Mouse (Mus musculus) kidney, postnatal 36 days (tissue): ENCODE data around the gene Hoxb3.

Source experiments
- DNase-seq, 2 experiments: peaks; one replicate each; pipeline ENCODE4 v3.0.0; 2021 to 2022; ENCODE audit warnings: mixed read lengths in 2 of 2

The Hoxb3 gene

DNA sequence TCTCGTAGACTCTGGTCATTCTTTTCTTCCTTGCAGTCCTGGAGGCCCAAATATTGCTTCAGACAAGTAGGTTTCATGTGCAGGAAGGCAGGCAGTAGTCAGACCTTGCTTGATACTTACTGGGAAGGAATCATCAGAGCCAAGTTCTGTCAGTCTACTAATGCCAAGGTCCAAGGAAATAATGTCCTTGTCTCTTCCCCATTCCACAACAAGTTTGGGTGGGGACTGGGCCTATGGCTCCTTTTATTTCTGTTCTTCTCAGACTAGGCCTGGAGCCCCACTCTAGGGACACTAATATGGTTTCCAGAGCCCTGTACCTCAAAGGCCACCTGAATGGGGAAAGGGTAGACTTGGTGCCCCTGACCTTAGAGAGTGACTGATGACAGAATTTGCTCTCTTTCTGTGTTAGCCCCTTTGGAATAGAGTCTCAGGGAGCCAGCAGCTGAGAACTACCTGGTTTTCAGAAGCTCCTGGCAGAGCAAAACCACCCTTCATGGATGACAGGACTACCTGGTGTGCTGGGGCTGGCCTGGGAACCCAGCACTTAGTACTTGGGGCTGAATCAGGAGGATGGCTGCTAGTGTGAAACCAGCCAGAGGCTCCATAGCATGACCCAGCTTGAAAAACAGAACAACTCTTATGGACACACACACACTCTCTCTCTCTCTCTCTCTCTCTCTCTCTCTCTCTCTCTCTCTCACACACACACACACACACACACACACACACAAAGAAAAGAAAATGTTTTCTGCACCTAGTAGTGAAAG lies 34.5 kb upstream of the Hoxb3 start:
- DNase-seq: no peak

DNA sequence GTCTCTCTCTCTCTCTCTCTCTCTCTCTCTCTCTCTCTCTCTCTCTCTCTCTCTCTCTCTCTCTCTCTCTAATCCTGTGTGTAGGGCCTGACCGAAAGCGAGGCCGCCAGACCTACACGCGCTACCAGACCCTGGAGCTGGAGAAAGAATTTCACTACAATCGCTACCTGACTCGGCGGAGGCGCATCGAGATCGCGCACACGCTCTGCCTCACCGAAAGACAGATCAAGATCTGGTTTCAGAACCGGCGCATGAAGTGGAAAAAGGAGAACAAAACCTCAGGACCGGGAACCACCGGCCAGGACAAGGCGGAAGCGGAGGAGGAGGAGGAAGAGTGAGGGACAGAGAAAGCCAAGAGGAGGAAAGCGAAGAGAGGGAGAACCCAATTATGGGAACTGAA lies 33.8 kb upstream of the Hoxb3 start:
- peak in 1 of 2 experiments; percentile 55 for DNase-seq

DNA sequence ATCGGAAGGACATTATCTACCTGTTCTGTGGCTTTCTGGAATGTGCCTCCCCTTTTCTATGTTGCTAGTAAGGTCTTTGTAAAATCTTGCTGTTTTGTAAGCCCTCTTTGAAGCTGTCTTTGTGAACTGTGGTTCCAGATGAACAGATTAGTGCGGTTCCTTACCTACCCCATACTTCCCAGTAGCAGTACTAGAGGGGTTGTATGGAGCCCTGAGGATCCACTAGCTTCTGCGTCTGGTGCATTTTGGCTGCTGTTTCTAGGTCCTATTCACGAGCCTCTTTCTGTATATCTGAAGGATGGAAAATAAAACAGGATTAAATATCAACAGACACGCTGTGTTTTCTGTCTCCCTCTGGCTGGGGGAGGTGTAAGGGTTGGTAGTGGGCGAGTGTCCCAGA lies 33.3 kb upstream of the Hoxb3 start:
- DNase-seq: no peak

DNA sequence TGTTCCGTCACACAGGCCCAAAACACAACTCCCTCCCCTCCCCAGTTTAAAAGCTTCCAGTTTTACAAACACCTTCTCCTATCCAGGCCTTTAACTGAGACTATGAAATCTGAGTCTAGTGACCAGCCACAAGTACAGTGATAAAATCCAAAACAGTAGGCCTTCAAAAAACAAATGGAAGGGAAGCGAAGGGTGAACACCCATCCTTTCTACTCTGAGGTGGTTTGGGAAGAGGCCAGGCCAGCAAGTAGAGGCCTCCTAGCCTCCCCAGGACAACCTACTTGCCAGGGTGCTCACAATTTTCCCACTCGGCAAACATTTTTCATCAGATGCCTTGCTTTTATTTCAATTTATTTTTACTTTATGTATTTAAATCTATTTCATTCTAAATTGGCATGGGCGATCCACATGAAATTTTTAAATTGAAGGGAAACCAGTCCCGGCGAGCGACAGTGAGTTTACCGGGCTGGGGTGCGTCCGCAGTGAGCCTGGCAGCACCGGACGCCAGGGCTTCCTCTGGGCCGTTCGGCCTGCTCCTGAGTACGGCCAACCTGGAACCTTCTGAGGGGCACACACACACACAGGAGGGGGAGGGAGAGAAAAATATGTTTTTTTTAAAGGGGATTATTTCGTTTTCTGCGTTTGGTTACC lies 32.3 kb upstream of the Hoxb3 start:
- DNase-seq: peak in 1 of 2 experiments; percentile 60

DNA sequence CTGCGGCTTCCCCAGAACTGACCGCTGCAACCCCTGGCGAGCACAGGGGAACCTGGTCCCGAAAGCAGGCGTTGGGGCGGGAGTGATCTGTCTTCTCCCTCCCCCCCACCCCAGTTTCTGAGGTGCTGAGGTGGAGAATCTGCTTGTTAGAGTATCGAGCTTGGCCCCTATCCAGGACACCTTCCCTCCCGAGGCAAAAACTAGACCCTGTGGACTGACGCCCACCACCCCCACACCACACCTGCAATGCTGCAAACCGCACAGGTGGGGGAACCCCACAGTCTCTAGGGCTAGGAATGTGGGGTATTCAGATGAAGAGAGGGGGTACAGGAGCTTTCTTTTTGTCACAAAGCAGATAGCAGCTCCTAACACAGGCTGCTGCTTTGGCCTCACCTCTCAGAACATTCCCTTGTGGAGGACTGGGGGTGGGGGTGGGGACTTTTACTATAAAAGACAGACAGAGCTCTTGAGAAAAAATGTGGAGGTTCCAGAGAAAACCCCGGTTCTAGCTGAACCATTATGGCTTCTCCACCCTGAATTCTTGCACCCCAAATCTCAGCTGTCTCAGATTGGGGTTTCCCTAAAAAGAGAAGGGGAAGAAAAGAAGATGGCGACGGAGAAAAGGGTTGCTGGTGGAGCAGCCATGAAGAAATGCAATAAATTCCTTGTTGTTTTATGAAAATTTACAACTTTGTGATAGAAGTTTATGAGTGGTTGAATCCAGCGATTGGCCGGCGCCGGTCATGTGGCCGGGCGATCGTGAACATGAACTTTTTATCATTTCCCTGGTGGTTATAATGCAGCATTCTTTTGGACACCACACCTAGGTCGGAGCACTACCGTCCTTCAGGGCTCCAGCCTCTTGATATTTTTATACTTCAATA lies 31.2 kb upstream of the Hoxb3 start, which contains the start of gene Hoxb6:
Gene Hoxb6, plus strand, starts transcription at position 796 of the 884 bp plus-strand sequence.
- DNase-seq: peak; percentile 88 to 90

DNA sequence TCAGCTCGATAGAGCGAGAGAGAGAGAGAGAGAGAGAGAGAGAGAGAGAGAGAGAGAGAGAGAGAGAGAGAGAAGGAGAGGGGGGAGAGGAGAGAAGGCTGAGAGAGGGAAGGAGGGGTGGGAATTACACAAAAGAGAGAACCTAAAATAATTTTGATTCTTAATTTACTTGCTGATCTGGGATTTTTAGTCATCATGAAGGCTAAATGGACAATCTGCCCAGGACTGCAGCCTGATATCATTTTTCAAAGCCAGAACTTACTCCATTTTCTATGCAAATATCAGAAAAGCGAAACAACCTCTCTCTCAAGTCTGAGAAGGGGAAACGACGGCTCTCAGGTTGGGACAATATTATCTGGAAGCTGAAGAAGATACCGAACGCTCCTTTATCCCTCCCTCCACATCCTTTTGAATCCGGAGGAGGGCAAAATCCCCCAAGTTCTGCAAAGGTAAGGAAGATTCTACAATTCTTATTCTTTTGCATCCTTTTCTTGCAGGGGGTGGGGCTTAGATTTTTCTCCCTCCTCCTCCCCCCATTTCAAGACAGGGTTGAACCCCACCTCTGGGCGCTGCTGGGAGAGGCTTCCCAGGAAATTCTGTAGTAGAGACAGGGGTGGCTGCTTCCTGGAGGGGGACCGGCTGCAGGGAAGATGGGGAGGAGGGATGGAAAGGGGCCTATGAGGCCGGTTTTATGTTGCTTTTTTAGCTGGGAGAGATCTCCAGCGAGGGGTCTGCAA lies 30.4 kb upstream of the Hoxb3 start:
- DNase-seq: peak in 1 of 2 experiments; percentile 65

DNA sequence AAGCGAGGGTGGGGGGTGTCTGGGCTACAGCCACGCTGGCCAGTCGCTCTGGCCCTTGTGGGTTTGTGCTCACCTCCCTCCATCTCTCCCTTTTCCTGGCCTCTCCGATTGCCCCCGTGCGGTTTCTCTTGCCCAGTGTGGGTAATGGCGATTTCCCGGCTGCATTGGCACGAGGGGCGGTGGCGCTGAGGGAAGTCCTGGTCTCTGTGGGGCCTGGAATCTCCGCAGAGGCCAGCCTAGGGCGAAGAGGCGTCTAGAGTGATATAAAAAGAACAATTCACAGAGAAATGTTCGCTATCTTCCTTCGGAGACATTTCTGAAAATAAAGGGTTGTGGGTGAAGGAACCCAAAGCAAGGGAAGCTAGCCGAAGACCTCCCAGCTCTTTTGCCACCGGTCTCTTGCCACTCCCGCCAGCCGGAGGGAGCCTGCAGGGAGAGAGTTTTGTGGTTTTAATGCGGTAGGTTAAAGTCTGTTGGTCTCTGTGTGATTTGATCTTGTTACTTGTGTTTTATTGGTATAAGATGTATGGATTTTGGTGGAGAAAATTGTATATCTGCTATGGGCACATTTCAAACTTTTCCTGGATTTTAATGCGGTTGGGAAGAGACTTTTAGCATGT lies 29.7 kb upstream of the Hoxb3 start:
- DNase-seq: peak in 1 of 2 experiments; percentile 74

DNA sequence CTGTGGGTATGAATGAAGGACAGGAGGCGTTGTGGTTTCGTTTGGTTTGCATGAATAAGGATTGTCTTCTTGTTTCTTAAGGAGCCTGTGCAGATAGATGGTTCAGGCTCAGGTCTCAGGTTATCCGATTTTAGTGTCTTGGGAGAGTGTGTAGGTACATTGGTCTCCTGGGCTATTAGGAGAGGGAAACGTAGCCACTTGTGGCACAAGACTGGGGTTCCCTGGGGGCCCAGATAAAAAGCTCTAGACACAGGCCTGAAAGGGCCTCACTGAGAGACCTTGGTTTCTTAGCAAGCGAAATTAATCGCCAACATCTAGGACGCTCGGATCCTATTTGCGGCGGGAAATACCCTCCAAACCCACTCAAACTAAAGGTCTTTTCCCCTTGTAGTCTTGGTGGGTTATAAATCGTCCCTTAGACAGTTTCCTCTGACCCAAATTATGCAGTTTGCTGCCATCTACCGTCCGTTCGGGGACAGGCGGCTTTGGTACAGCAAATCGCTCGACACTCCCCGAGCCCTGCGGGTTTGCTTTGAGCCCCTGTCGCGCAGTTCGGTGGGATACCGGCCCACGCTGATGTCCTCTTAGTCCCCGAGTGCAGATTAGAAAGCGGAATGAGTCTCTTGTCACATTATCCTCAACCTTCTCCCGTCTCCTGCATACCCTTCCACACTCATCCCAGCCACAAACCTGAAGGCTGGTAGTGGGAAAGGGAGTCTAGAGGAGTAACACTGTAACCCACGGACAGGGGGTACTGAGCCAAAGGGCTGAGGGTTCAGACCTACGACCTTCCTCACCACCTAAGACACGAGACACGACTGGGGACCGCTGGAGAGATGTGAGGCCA lies 28.7 kb upstream of the Hoxb3 start:
- DNase-seq: peak; percentile 93 to 95

DNA sequence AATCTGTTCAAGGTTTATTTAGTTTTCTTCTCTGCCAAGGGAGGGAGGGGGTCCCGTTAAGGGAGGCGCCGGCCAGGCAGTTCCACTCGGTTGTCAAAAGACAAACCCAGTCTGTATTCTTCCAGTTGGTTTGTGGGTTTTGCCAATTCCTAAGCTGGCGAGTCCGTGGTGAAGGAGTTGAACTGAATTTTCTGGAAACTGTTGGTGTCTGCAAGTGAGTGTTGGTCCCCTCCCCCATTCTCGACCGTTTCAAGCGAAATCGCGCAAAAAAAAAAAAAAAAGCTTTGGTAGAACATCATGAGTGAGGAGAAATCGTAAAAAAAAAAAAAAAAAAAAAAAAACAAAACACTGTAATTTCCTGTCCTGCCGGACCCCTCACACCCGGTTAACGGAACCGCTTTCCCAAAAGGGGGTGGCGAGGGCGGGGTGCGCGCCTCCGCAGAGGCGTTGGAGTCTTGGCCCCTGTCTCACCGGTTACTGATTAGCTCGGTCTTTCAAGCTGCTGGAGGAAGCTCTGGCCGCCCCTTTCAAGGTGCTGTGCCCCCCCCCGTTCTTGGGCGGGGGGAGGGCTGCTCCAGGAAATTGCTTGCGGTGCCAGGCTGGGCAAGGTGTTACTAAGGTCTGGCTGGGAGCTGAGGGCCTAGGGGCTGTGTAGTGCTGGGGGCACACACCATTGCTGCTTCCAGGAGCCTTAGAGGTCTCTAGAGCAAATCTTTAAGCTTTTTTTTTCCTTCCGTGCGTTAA lies 27.9 kb upstream of the Hoxb3 start:
- DNase-seq: peak; percentile 92 to 94

DNA sequence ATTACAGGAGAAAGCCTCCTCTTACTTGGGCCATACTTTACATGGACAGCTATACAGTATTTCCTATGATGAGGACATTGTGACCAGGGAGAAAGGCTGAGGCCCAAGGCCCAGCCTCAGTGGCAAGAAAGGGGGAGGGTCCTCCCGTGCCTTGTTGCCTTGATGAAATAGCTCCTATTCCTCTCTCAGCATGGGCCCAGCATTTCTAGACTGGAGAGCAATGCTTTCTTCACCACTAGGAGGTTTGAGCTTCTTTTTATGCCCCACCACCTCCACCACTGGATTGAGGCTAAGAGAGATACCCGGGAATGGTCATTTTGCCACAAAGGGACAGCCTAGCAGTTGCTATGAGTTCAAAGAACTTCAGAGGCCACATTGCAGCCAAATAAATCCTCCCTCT lies 26.1 kb upstream of the Hoxb3 start:
- DNase-seq: no peak

DNA sequence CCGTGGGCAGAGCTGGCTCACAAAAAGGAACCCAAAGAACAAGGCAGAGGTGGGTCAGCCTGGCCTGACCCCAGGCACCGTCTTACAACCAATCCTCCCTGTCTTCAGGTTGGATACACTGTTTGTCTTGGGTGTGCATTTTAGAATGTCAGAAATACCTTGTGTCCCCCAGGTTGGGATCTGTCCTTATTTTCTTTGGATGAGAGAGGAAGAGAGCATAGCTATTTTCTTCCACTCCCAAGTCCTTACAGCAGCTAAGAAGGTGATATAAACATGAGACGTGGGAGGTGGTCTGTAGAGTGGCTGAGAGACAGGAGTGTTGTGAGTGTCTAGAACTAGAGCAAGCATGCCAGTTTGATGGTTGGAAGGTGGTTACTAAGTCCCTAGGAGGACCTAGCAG lies 25.7 kb upstream of the Hoxb3 start:
- DNase-seq: no peak

DNA sequence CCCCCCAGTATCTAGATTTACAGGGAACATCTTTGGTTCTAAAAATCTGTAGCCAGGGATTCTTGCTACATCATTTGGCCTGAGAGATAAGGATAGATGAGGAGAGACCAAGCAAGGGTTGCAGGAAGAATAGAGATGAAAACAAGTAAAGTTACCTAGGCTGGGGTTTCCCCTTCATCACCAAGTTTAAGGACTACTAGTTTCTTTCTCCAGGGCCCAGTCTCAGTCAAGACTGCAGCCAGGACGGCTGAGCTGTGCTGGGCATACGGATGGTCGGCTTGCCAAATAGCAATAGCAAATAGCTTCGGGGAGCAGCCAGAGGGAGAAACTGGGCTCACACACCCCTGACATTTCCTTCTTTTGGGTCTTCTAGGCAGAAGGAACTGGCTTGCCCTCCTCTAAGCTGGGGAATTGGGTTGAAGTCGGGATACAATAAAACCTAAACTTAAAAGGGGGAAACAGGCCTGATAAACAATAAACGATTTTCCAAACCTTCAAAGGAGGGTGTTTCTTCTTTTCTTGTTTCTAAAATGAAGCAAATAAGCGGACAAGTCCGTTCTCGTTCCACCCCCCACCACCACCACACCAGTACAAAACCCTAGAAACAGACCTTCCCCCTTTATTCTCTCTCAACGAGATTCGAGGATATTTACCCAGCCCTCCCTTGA lies 25.0 kb upstream of the Hoxb3 start:
- no peak for DNase-seq

DNA sequence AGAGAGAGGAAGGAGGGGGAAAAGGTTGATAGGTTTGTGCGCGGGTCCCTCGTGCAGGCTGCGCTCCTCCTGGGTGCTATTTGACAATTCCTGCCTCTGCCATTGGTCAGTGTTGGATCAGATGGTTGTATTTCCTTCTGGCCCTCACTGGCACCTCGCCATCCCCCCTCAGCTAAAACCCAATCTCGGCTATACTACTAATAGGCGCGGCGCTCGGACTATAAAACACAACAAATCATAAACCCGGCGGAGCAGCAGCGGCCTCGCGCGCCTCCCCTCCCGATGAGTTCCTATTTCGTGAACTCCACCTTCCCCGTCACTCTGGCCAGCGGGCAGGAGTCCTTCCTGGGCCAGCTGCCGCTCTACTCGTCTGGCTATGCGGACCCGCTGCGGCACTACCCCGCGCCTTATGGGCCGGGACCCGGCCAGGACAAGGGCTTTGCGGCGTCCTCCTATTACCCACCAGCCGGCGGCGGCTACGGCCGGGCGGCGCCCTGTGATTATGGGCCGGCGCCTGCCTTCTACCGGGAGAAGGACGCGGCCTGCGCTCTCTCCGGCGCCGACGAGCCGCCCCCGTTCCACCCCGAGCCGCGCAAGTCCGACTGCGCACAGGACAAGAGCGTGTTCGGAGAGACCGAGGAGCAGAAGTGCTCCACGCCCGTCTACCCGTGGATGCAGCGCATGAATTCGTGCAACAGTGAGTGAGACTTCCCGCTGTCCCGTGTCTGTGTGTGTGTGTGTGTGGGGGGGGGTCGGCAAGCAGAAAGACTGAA lies 24.0 kb upstream of the Hoxb3 start:
- DNase-seq: peak; percentile 93 to 94

DNA sequence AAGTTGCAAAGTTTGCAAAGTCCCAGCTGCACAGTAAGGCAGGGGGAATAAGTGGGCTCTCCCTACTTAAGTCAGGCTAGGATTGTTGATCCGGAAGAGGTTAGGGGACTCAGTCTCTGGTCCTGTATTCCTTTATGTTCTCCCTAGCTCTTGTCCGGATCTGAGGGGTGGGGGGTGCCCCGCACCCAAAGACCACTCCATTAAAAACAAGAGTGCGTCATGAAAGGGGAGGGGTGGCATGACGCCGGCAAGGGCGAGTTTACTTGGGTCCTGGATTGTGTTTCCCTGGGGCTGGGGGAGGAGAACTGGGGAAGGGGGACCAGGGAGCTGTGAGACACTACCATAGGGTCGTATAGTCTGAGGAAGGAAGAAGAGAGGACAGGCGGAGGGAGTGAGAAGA lies 23.3 kb upstream of the Hoxb3 start:
- DNase-seq: no peak

DNA sequence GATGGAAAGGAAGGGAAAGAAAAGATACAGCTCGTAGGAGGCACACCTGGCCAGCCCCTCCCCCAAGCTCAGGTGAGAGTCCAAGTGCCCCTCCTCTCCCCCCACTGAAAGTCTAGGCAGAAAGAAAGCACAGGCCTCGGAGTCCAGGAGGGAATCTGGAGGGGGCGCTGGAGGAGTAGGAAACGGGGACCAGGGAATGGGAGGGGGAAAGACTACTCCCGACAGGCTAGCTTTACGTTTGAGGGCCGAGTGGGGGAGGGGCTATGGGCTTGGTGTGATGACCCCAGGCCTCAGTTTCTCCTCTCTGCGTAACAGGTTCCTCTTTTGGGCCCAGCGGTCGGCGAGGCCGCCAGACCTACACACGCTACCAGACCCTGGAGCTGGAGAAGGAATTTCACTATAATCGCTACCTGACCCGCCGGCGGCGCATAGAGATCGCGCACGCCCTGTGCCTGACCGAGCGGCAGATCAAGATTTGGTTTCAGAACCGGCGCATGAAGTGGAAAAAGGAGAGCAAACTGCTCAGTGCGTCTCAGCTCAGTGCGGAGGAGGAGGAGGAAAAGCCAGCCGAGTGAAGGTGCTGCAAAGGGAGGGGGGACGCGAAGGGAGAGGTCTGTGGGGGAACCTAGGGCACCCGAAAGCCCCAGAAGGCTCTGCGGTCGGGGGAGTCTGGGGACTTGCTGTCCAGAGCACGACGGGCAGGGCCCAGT lies 22.6 kb upstream of the Hoxb3 start:
- DNase-seq: peak in 1 of 2 experiments; percentile 75

DNA sequence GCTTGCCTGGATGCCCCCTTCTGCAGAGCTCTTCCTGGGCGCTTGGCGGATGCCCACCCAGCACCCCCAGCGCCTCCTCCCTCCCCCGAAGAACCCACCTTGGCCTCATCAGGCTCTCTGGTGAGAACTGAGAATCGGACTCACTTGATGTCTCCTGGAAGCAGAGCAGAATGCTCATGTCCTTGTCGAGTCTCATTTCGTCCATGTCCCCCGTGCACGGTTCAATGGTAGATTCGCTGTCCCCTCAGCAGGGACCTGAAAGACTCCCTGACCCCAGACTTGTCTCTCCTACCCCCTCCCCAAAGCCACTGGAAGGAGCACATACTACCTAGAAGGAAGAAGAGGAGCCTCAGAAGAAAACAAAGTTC lies 22.1 kb upstream of the Hoxb3 start:
- no peak for DNase-seq

DNA sequence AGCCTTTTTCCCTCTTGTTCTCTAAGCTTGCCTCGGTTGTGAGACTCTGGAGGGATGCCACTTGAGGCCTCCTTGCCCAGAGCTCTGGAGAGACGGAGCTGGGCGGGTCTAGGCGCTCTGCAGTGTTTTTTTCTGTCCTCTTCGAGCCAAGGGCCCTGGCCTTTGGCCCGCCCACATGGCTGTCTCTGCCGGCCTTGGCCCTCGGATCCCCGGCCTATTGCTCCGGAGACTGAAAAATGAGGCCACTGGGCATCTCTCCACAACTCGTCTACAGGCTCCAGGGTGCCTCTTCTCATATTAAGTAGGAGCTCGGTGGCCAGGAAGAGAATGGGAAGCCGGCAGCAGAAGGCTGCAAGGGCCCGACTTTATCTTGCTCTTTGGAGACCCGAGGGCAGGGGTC lies 21.3 kb upstream of the Hoxb3 start:
- DNase-seq: peak; percentile 88 to 91

DNA sequence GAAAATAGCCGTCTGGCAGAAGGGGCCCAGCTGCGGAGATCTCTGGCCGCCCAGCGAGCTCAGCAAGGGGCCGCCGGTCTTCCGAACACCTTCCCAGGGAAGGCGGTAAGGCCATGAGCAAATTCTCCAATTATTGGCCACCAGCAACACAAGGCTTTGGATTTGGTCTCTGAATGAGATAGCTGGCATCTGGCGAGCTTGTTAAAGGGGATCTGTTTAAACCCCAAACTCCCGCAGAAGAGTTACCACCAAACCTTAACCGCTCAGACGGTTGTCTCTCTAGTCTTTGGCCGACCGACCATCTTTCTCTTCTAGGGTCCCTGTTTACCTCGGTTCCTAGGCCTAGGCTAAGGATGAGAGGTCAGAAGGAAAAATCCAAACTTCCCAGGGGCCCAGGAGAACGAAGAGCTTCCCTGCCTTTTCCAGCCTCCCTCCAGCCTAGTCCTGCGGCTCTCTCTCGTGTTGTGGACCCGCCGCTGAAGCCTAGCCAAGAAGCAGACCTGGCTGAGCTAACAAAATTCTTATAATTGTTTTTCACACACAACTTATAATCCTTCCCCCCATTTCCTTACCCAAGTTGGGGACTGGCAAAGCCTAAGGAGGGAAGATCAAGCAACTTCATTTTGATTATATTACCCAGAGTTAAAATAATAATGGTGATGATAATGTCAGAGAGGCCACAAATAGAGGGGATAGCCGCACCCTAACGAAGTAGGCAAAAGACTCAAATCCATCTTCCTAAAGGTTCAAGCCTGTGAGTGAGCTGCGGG lies 20.6 kb upstream of the Hoxb3 start:
- peak in 1 of 2 experiments; percentile 49 for DNase-seq
